Mouse (Mus musculus) myocyte (in vitro differentiated cells): ENCODE measurements around the gene Arhgap31. TPM values are rescaled to one million over a fixed set of nuclear protein-coding genes. Genes with fewer than 3 reads are reported as not detected.

ENCODE experiments used
- H3K27me3 ChIP-seq: one replicate; pipeline ENCODE4 v1.6.1; 2011; ENCODE audit not compliant: control insufficient read depth, insufficient read depth, insufficient read length
- H3K36me3 ChIP-seq: one replicate; pipeline ENCODE4 v1.6.1; 2011; ENCODE audit not compliant: control insufficient read depth, insufficient read depth
- H3K4me2 ChIP-seq: one replicate; pipeline ENCODE4 v1.6.1; 2011; ENCODE audit warnings: low read depth, control low read depth
- H3K4me3 ChIP-seq: one replicate; pipeline ENCODE4 v1.5.1; 2011; ENCODE audit warnings: mild to moderate bottlenecking, control low read depth, moderate library complexity
- H3K79me2 ChIP-seq: one replicate; pipeline ENCODE4 v1.6.1; 2011; ENCODE audit not compliant: control insufficient read depth, insufficient read depth
- H3ac ChIP-seq: one replicate; pipeline ENCODE4 v1.6.1; 2011; ENCODE audit not compliant: control insufficient read depth, insufficient read length
- CEBPB ChIP-seq: IDR thresholded peaks from 2 replicates; pipeline ENCODE4 v1.6.1; 2011; ENCODE audit warnings: mild to moderate bottlenecking, moderate library complexity; ENCODE audit not compliant: poor library complexity, insufficient read depth, severe bottlenecking
- E2F4 ChIP-seq: IDR thresholded peaks from one replicate; pipeline ENCODE4 v1.6.1; 2011; ENCODE audit warnings: mild to moderate bottlenecking, control low read depth, moderate library complexity; ENCODE audit not compliant: insufficient read depth
- MAX ChIP-seq: IDR thresholded peaks from one replicate; pipeline ENCODE4 v1.6.1; 2011; ENCODE audit warnings: low read depth, mild to moderate bottlenecking, control low read depth
- MYOD1 ChIP-seq, 3 experiments: IDR thresholded peaks; one replicate each; pipeline ENCODE4 v1.6.1; 2011; ENCODE audit warnings: control low read depth in 2 of 3, low read depth in 2 of 3, mild to moderate bottlenecking in 2 of 3, moderate library complexity in 1 of 3; ENCODE audit not compliant: insufficient read length in 2 of 3, control insufficient read depth in 1 of 3
- MYOG ChIP-seq, 3 experiments: IDR thresholded peaks; one replicate each; pipeline ENCODE4 v1.6.1; 2011; ENCODE audit warnings: control low read depth in 2 of 3, low read depth in 2 of 3, mild to moderate bottlenecking in 2 of 3; ENCODE audit not compliant: insufficient read length in 2 of 3, control insufficient read depth in 1 of 3, insufficient read depth in 1 of 3
- POLR2A ChIP-seq: IDR thresholded peaks from one replicate; pipeline ENCODE4 v1.6.1; 2011; ENCODE audit warnings: low read depth, mild to moderate bottlenecking, control low read depth, moderate library complexity; ENCODE audit not compliant: insufficient read length
- POLR2AphosphoS2 ChIP-seq: IDR thresholded peaks from one replicate; pipeline ENCODE4 v1.6.1; 2011; ENCODE audit warnings: low read depth, control low read depth; ENCODE audit not compliant: insufficient read length
- REST ChIP-seq: IDR thresholded peaks from one replicate; pipeline ENCODE4 v1.6.1; 2011; ENCODE audit warnings: mild to moderate bottlenecking, control low read depth, moderate library complexity; ENCODE audit not compliant: insufficient read depth, insufficient read length
- SRF ChIP-seq: IDR thresholded peaks from one replicate; pipeline ENCODE4 v1.6.1; 2011; ENCODE audit warnings: low read depth; ENCODE audit not compliant: control insufficient read depth, insufficient read length
- TCF12 ChIP-seq: IDR thresholded peaks from one replicate; pipeline ENCODE4 v1.6.1; 2011; ENCODE audit warnings: mild to moderate bottlenecking, control low read depth; ENCODE audit not compliant: poor library complexity, insufficient read depth, severe bottlenecking
- TCF3 ChIP-seq: IDR thresholded peaks from one replicate; pipeline ENCODE4 v1.6.1; 2011; ENCODE audit warnings: low read depth, control low read depth; ENCODE audit not compliant: insufficient read length
- USF1 ChIP-seq: IDR thresholded peaks from one replicate; pipeline ENCODE4 v1.6.1; 2011; ENCODE audit warnings: low read depth, mild to moderate bottlenecking, control low read depth, moderate library complexity
- polyA plus RNA-seq: library from polyadenylated mRNA; unstranded; fragments of >200 nt; fragmentation: generic; extraction: Trizol; gene quantifications from one replicate; pipeline ENCODE4 v1.2.1, GENCODE M21; 2012; ENCODE audit warnings: missing spikeins

Arhgap31 gene
- polyA plus RNA-seq, 1 experiment = 5.8 TPM

DNA sequence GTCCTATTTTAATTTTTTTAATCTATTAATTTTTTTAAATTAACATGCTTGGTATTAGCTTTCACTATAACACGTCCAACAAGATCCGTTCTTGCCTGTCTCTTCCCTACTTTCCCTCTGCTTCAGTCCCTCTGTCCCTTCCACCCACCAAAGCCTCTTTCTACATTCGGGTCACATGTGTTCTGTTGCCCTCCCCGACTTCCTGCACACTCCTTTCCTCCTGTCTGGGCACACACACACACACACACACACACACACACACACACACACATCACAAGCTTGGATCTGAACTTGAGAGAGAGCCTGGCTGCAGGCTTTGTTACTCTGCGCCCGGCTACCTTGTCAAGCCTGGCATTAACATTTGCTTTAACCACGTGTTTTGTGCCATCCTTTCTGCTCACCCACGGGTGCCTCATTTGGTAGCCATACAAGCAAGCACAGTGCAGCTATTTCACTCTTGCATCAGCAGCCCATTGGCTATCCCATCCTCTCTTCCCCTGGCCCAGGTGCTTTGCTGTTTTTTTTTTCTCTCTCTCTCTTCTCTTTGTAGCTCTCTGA lies 77.2 kb downstream of the Arhgap31 start:
- Histone ChIP-seq H3K27me3 (no peaks in the 10 kb centered on the region), H3K4me2 (no peak overlapping the region), H3ac (no peak overlapping the region), H3K4me3 (no peak overlapping the region), H3K36me3 (no peaks in the 10 kb centered on the region), H3K79me2 (no peaks in the 10 kb centered on the region)
- TF ChIP-seq POLR2AphosphoS2 = no peak
- no peak for TF ChIP-seq MYOD1 (IDR thresholded peaks at IDR 0.05; ENCODE audit: control insufficient read depth in 1 of 3, insufficient read length in 2 of 3, low read depth in 2 of 3)
- no peak for TF ChIP-seq POLR2A
- TF ChIP-seq CEBPB = no peak
- no peak for TF ChIP-seq MAX
- TF ChIP-seq MYOG (IDR thresholded peaks at IDR 0.05; ENCODE audit: control insufficient read depth in 1 of 3, insufficient read depth in 1 of 3, insufficient read length in 2 of 3, low read depth in 2 of 3) = no peak
- TF ChIP-seq TCF3 = no peak
- TF ChIP-seq E2F4 = no peak
- TF ChIP-seq REST = no peak
- no peak for TF ChIP-seq USF1

DNA sequence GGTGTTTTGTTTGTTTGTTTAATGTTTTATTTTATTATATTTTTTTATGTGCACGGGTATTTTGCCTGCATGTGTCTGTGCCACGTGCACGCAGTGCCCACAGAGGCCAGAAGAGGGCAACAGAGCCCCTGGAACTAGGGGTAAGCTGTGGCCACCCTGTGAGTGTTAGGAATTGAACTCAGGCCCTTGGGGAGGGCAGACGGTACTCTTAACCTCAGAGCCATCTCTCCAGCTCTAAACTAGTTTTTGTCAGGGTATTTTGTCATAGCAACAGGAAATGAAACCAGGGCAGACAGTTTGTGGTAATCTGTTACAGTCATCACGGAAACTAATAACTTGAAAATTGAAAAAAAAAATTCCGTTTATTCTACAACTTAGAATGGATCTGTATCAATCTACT lies 80.9 kb downstream of the Arhgap31 start:
- H3K79me2 ChIP-seq = no peaks in the 10 kb centered on the region
- no peaks in the 10 kb centered on the region for H3K36me3 ChIP-seq
- no peak overlapping the region for H3ac ChIP-seq
- H3K4me3 ChIP-seq = no peak overlapping the region
- H3K27me3 ChIP-seq = no peaks in the 10 kb centered on the region
- TF ChIP-seq MAX (no peak), POLR2AphosphoS2 (no peak), SRF (no peak), MYOG (IDR thresholded peaks at IDR 0.05; ENCODE audit: control insufficient read depth in 1 of 3, insufficient read depth in 1 of 3, insufficient read length in 2 of 3, low read depth in 2 of 3) (no peak), USF1 (no peak), TCF3 (no peak), E2F4 (no peak)
- H3K4me2 ChIP-seq = no peak overlapping the region

DNA sequence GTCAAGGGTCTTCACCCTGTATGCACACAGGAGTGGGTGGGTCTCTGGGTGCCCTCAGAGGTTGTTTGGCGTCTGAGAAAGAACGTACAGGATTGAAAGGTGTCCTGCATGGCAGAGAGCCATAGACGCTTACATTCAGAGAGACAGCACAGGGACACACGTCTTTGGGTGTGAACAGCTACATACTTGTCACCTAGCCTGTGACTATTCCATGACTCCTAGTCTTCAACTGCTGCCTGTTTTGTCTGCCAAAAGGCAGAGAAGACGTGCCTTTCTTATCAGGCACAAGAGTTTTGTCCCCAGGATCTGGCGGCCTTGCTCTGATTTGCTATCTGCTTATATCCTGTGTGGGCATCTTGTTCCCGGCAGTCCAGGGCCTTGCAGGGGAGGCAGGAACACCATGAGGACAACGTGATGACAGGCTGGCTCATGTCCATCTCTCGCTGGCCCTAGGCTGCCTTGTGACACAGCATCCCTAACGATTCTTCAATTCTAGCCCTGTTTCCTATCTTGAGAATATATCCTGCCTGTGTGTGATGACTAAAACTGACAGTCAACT lies 87.2 kb downstream of the Arhgap31 start:
- Histone ChIP-seq H3K79me2 (no peaks in the 10 kb centered on the region), H3K4me3 (no peak overlapping the region), H3K36me3 (peaks cover 4% of the 10 kb centered on the region), H3K27me3 (no peaks in the 10 kb centered on the region), H3K4me2 (no peak overlapping the region), H3ac (no peak overlapping the region)
- TF ChIP-seq MAX (no peak), CEBPB (no peak), REST (no peak), MYOD1 (IDR thresholded peaks at IDR 0.05; ENCODE audit: control insufficient read depth in 1 of 3, insufficient read length in 2 of 3, low read depth in 2 of 3) (no peak), POLR2A (no peak), TCF3 (no peak), MYOG (IDR thresholded peaks at IDR 0.05; ENCODE audit: control insufficient read depth in 1 of 3, insufficient read depth in 1 of 3, insufficient read length in 2 of 3, low read depth in 2 of 3) (no peak), USF1 (no peak), SRF (no peak), E2F4 (no peak), POLR2AphosphoS2 (no peak), TCF12 (no peak)

DNA sequence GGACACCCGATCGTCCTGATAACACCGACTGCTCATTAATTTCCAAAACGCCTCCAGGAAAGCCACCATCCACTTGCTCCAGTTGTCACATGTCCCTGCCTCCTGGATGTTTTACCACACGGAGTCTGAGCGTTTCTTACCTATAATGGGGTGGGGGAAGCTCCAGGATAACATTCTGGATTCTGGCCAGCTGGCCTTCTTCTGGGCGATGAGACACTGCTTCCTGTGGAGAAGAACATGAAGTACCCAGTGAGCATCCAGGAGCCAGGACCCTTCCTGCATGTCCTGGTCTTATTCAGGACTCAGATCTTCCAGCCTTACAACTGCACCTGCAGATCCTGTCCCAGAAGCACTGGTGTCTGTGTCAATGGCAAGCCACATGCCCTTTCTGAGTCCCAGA lies 87.7 kb downstream of the Arhgap31 start:
- H3K27me3 ChIP-seq = no peaks in the 10 kb centered on the region
- H3K79me2 ChIP-seq = no peaks in the 10 kb centered on the region
- no peak overlapping the region for H3K4me3 ChIP-seq
- H3K4me2 ChIP-seq = no peak overlapping the region
- no peak overlapping the region for H3ac ChIP-seq
- peaks cover 4% of the 10 kb centered on the region for H3K36me3 ChIP-seq
- TF ChIP-seq MYOG (IDR thresholded peaks at IDR 0.05; ENCODE audit: control insufficient read depth in 1 of 3, insufficient read depth in 1 of 3, insufficient read length in 2 of 3, low read depth in 2 of 3) = no peak
- no peak for TF ChIP-seq E2F4
- no peak for TF ChIP-seq SRF
- no peak for TF ChIP-seq TCF12

DNA sequence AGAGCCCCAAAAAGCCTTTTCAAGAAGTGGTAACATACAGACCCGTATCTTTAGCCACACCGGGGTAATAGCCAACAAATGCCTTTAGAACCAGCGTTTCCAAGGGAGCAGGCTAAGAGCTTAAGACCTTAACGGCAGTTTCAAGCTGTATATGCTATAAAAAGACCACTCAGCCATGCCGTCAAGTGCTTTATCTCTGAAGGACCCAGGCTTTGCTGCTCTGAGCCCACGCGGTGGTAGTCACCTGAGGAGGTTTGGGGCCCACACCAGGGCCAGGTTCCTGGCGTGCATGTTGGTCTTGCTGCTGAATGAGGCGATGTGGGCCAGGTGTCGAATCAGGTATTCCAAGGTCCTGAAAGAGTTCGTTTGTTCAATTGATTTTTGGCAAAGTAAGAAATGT lies 88.8 kb downstream of the Arhgap31 start:
- no peak for TF ChIP-seq POLR2AphosphoS2
- TF ChIP-seq TCF3 = no peak
- no peak for TF ChIP-seq TCF12
- TF ChIP-seq POLR2A = no peak
- no peak for TF ChIP-seq REST
- no peak for TF ChIP-seq SRF
- no peak for TF ChIP-seq MYOD1 (IDR thresholded peaks at IDR 0.05; ENCODE audit: control insufficient read depth in 1 of 3, insufficient read length in 2 of 3, low read depth in 2 of 3)
- TF ChIP-seq MAX = no peak
- no peak for TF ChIP-seq USF1
- TF ChIP-seq E2F4 = no peak
- TF ChIP-seq MYOG (IDR thresholded peaks at IDR 0.05; ENCODE audit: control insufficient read depth in 1 of 3, insufficient read depth in 1 of 3, insufficient read length in 2 of 3, low read depth in 2 of 3) = no peak
- TF ChIP-seq CEBPB = no peak
- Histone ChIP-seq H3K4me2 (no peak overlapping the region), H3ac (no peak overlapping the region), H3K36me3 (peaks cover 4% of the 10 kb centered on the region), H3K4me3 (no peak overlapping the region), H3K27me3 (no peaks in the 10 kb centered on the region), H3K79me2 (no peaks in the 10 kb centered on the region)
